Mouse (Mus musculus): ENCODE data around the gene Rbm8a2. TPM values are rescaled to one million over a fixed set of nuclear protein-coding genes. Genes with fewer than 3 reads are reported as not detected.

Gene Rbm8a2
- polyA plus RNA-seq, 1 experiment, result 0.19 TPM

DNA sequence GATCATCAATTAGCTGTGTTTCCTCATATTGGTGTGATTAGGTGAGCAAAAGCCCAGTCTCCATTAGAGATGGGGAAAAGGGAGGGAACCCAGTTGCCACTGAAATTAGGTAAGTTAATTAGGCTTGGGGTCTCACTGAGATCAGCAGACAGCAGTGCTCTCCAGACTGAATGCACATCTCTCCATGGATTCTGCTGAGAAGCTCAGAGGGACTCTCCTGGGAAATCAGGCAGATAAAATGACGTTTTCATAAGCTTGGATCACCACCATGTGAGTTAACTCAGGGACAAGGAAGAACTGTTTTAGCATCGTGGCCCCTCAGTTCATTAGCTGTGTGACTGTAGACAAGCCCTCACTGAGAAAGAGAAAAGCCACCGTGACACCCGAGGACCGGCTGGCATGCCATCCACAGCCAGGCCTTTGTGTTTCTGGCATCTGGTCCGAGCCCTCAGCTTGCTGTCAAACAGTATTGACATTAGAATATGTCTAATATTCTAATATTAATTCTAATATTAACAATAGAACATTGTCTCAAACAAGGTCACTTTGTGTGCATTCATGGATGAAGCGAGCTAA lies 18.2 kb upstream of the Rbm8a2 start:
- TF ChIP-seq CTCF (IDR thresholded peaks at IDR 0.05; ENCODE audit: extremely low read depth, insufficient read depth, low read length) (no peak), POLR2A (IDR thresholded peaks at IDR 0.05; ENCODE audit: extremely low read depth, insufficient read depth, low read length) (no peak)
- H3K27ac ChIP-seq (ENCODE audit: insufficient read depth, low read length), result no peak overlapping the region
- no peaks in the 10 kb centered on the region for H3K4me1 ChIP-seq (ENCODE audit: control insufficient read depth, insufficient read depth, low read length)
- H3K4me3 ChIP-seq (ENCODE audit: insufficient read depth, low read length), result no peak overlapping the region

- no peak overlapping the region for H3K27ac ChIP-seq (ENCODE audit: insufficient read depth, low read length)
- TF ChIP-seq CTCF (IDR thresholded peaks at IDR 0.05; ENCODE audit: extremely low read depth, insufficient read depth, low read length) (no peak), POLR2A (IDR thresholded peaks at IDR 0.05; ENCODE audit: extremely low read depth, insufficient read depth, low read length) (no peak)
- no peaks in the 10 kb centered on the region for H3K4me1 ChIP-seq (ENCODE audit: control insufficient read depth, insufficient read depth, low read length)
- H3K4me3 ChIP-seq (ENCODE audit: insufficient read depth, low read length), result no peak overlapping the region
These were observed 10.0 kb upstream of the Rbm8a2 start for GRCm38 (mm10) chr1:175988912-175989311.

DNA sequence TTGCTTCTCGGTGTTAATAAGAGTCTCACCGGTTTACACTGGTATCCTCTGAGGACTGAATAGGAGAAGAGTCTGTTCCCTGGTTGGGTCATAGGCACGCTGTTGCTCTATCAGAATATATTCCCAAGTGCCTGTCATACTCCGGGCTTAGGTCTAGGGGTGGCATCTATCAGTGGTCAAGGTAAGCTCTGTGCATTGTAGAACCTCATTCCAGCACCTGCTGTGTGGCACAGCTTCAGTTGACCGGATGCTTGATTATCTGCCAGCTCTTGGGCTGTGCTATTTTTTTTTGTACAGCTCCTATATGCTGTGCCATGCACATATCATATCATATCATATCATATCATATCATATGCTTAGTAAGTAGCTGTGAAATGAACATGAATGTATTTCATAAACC lies 9.5 kb upstream of the Rbm8a2 start:
- Histone ChIP-seq H3K4me1 (ENCODE audit: control insufficient read depth, insufficient read depth, low read length) (no peaks in the 10 kb centered on the region), H3K4me3 (ENCODE audit: insufficient read depth, low read length) (no peak overlapping the region), H3K27ac (ENCODE audit: insufficient read depth, low read length) (no peak overlapping the region)
- TF ChIP-seq CTCF (IDR thresholded peaks at IDR 0.05; ENCODE audit: extremely low read depth, insufficient read depth, low read length), result no peak
- no peak for TF ChIP-seq POLR2A (IDR thresholded peaks at IDR 0.05; ENCODE audit: extremely low read depth, insufficient read depth, low read length)

DNA sequence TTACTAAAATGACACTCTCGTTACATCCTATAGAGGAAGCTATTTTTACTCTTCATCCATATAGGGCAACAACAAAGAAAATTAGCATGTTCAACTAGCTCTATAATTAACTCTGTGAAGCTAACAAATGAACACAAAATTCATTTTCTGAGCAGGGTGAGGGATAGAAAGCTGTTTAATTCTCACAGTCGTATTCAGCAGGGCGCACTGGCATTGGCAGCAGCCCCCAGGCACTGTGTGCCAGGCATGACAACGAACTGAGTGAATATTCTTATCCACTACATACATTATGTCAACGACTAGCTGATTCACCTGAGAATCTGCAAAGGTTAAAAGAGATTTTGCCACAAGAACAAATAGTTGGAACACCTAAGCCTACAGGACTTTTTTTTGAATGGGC lies 8.2 kb downstream of the Rbm8a2 start:
- no peak overlapping the region for H3K4me3 ChIP-seq (ENCODE audit: insufficient read depth, low read length)
- TF ChIP-seq CTCF (IDR thresholded peaks at IDR 0.05; ENCODE audit: extremely low read depth, insufficient read depth, low read length) (no peak), POLR2A (IDR thresholded peaks at IDR 0.05; ENCODE audit: extremely low read depth, insufficient read depth, low read length) (no peak)
- no peak overlapping the region for H3K27ac ChIP-seq (ENCODE audit: insufficient read depth, low read length)
- H3K4me1 ChIP-seq (ENCODE audit: control insufficient read depth, insufficient read depth, low read length), result no peaks in the 10 kb centered on the region; the same call in 1 of the 2 replicates

- no peaks in the 10 kb centered on the region; the same call in 1 of the 2 replicates for H3K4me1 ChIP-seq (ENCODE audit: control insufficient read depth, insufficient read depth, low read length)
- TF ChIP-seq POLR2A (IDR thresholded peaks at IDR 0.05; ENCODE audit: extremely low read depth, insufficient read depth, low read length), result no peak
- TF ChIP-seq CTCF (IDR thresholded peaks at IDR 0.05; ENCODE audit: extremely low read depth, insufficient read depth, low read length), result no peak
- no peak overlapping the region for H3K4me3 ChIP-seq (ENCODE audit: insufficient read depth, low read length)
- no peak overlapping the region for H3K27ac ChIP-seq (ENCODE audit: insufficient read depth, low read length)
These were observed 11.7 kb downstream of the Rbm8a2 start for GRCm38 (mm10) chr1:175967004-175967745.

DNA sequence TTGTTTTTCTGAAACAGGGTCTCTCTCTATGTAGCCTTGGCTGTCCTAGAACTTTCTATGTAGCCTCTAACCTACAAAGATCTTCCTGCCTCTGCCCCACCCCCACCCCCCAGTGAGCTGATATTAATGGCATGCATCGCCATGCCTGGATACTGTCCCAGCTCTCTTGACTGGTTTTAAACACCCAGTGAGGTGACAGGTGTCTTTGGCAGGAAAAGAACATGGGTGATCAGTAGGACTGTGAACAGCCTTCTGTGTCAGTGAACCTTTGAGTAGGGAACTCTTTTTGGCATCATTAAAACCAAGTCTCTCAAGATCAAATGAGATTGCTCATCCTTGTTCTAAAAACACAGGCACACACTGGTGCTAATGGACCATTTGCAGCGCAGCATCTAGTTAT lies 17.1 kb downstream of the Rbm8a2 start:
- Histone ChIP-seq H3K4me3 (ENCODE audit: insufficient read depth, low read length) (no peak overlapping the region), H3K4me1 (ENCODE audit: control insufficient read depth, insufficient read depth, low read length) (no peaks in the 10 kb centered on the region), H3K27ac (ENCODE audit: insufficient read depth, low read length) (no peak overlapping the region)
- TF ChIP-seq CTCF (IDR thresholded peaks at IDR 0.05; ENCODE audit: extremely low read depth, insufficient read depth, low read length), result no peak
- TF ChIP-seq POLR2A (IDR thresholded peaks at IDR 0.05; ENCODE audit: extremely low read depth, insufficient read depth, low read length), result no peak

GRCm38 (mm10) chr1:175950851-175951250 lies 28.1 kb downstream of the Rbm8a2 start:
- Histone ChIP-seq H3K4me1 (ENCODE audit: control insufficient read depth, insufficient read depth, low read length) (no peaks in the 10 kb centered on the region), H3K4me3 (ENCODE audit: insufficient read depth, low read length) (no peak overlapping the region), H3K27ac (ENCODE audit: insufficient read depth, low read length) (no peak overlapping the region)
- TF ChIP-seq CTCF (IDR thresholded peaks at IDR 0.05; ENCODE audit: extremely low read depth, insufficient read depth, low read length) (no peak), POLR2A (IDR thresholded peaks at IDR 0.05; ENCODE audit: extremely low read depth, insufficient read depth, low read length) (no peak)

- no peak overlapping the region for H3K27ac ChIP-seq (ENCODE audit: insufficient read depth, low read length)
- H3K4me1 ChIP-seq (ENCODE audit: control insufficient read depth, insufficient read depth, low read length), result no peaks in the 10 kb centered on the region
- no peak for TF ChIP-seq POLR2A (IDR thresholded peaks at IDR 0.05; ENCODE audit: extremely low read depth, insufficient read depth, low read length)
- H3K4me3 ChIP-seq (ENCODE audit: insufficient read depth, low read length), result no peak overlapping the region
These were observed 28.5 kb downstream of the Rbm8a2 start for GRCm38 (mm10) chr1:175950421-175950820.

DNA sequence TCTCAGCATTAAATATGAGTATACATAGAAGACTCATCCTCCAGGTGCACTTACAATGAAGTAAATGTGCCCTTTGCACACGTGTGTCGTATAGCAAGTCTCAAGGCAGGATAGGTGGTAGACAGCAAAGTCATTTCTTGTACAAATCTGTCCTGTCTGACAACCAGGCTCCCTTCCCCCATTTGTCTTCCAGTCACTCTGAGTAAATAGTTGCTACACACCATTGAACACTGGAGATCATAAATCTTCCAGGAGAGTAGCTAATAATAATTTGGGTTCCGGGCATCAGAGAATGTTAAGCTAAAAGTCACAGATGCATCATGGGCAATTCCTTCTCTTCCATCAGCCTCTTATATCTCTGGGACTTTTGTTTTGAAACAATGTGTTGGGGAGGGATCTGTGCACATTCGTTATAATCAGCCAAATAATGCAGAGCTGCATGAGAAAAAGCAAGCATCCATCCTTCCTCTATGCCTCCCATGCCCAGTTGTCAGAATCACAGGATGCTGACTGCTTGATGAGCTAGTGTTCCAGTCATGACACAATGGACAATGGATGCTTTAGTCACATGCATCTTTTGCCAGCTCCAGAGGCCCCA lies 32.1 kb downstream of the Rbm8a2 start:
- no peak for TF ChIP-seq POLR2A (IDR thresholded peaks at IDR 0.05; ENCODE audit: extremely low read depth, insufficient read depth, low read length)
- TF ChIP-seq CTCF (IDR thresholded peaks at IDR 0.05; ENCODE audit: extremely low read depth, insufficient read depth, low read length), result no peak
- no peak overlapping the region for H3K27ac ChIP-seq (ENCODE audit: insufficient read depth, low read length)
- H3K4me3 ChIP-seq (ENCODE audit: insufficient read depth, low read length), result no peak overlapping the region
- H3K4me1 ChIP-seq (ENCODE audit: control insufficient read depth, insufficient read depth, low read length), result no peaks in the 10 kb centered on the region

- TF ChIP-seq CTCF (IDR thresholded peaks at IDR 0.05; ENCODE audit: extremely low read depth, insufficient read depth, low read length) (no peak), POLR2A (IDR thresholded peaks at IDR 0.05; ENCODE audit: extremely low read depth, insufficient read depth, low read length) (no peak)
- Histone ChIP-seq H3K4me3 (ENCODE audit: insufficient read depth, low read length) (no peak overlapping the region), H3K4me1 (ENCODE audit: control insufficient read depth, insufficient read depth, low read length) (no peaks in the 10 kb centered on the region), H3K27ac (ENCODE audit: insufficient read depth, low read length) (no peak overlapping the region)
These were observed 35.7 kb downstream of the Rbm8a2 start for GRCm38 (mm10) chr1:175943168-175943567.

Measured in cortical plate, adult 2 months (tissue).